Mouse (Mus musculus): ENCODE measurements around the gene Anapc15-ps.

Gene Anapc15-ps

DNA sequence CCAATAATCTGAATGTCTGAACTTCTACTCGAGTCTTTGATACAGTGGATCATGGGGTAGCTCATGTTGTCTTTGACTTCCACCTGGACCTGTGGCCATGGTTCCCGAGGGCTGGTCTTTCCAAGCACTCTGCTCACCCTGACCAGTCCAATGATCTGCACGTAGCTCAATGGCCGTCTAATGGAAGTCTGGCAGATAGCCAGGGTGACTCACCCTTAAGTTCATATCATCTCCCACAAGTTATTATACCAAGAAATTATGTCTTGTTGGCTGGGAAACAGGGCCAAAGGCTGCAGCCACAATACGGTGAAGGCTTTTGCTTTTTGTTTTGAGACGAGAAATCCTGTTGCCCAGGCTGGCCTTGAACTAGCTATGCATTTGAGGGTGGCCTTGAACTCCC is 45.9 kb downstream of the Anapc15-ps start:
- no peak for DNase-seq

DNA sequence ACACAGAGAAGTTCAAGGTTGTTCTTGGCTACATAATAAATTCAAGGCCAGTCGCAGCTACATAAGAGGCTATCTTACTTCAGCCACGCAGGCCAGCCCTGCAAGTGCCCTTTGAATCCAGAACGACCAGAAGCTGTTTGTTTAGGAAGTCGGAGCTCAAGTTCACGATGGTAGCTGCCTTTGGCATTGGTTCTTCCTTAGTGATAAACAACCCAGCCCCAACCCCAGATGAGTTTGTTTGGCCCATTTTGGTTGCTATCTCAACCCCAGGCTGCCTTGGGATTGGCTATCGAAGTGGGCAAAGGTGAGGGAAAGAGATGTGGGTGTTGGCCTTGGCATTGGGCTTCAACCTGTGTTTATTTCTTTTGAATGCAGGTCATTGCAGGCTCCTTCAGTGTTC is 48.0 kb downstream of the Anapc15-ps start:
- no peak for DNase-seq

DNA sequence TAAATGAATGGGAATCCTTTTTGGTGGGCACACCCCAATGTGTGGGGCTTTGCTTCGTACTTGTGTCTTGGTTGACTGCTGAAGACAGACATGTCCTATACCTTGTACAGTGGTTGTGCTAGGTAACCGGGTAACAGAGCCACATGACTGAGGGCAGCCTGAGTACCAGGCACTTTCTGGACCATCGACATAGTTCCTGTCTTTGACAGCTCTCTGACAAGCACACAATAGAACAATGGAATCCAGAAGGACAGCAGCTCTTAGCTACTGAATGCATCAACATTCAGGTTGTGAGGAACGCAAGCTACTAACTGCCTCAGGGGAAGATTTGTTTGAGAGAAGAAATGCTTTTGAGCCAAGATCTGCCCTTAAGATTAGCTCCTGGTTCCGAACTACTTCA is 49.2 kb downstream of the Anapc15-ps start:
- DNase-seq, result no peak

DNA sequence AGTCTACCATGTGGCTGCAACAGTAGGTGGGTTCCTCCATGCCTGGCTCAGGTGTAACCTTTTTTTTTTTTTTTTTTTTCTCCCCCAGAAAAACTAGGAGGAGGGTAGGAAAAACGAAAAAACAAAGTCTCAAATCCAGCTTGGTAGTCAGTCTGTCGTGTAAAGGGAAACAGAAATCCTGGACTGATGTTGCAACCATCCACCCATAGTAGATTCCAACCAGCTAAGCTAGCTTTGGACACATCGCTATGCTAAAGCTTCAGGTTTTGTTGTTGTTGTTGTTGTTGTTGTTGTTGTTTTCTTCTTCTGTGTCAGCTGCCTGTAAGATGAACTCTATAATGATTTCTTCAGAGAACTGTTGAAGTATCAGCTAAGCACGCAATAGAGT is 49.7 kb downstream of the Anapc15-ps start:
- DNase-seq, result no peak
